Mouse (Mus musculus) intestine, embryonic 14.5 days (tissue): ENCODE measurements around the gene Gm49325. TPM values are rescaled to one million over a fixed set of nuclear protein-coding genes. Genes with fewer than 3 reads are reported as not detected.
"Not testable (repeated sequence)": the region's sequence is repeated elsewhere in the genome, so short reads cannot be mapped to it uniquely, and the experiment has no call there.

Experiments
- ATAC-seq: fragments of 200-750 bp; cut with Nextera tagmentation; replicated peaks from 2 replicates; pipeline ENCODE4 v1.8.0; 2017; ENCODE audit warnings: low read depth, moderate number of reproducible peaks, moderate TSS enrichment, moderate library complexity; ENCODE audit not compliant: low FRiP score, low TSS enrichment
- DNase-seq: peaks from one replicate; pipeline ENCODE4 v3.0.0-alpha.2; 2018; ENCODE audit warnings: low spot score
- H3K27ac ChIP-seq: fragments of 300-500 bp; sonication (generic); 2 replicates; pipeline ENCODE4 v1.5.1; 2014; ENCODE audit warnings: low read depth, mild to moderate bottlenecking, control low read depth
- H3K27me3 ChIP-seq: fragments of 300-500 bp; sonication (generic); replicated peaks from 2 replicates; pipeline ENCODE4 v1.6.1; 2014; ENCODE audit warnings: low read length, control low read depth; ENCODE audit not compliant: control insufficient read depth, insufficient read depth
- H3K36me3 ChIP-seq: fragments of 300-500 bp; sonication (generic); 2 replicates; pipeline ENCODE4 v1.6.1; 2014; ENCODE audit warnings: low read length, control low read depth; ENCODE audit not compliant: control insufficient read depth, insufficient read depth
- H3K4me1 ChIP-seq: fragments of 300-500 bp; sonication (generic); replicated peaks from 2 replicates; pipeline ENCODE4 v1.6.1; 2014; ENCODE audit warnings: low read length, control low read depth, mixed read lengths; ENCODE audit not compliant: control insufficient read depth, insufficient read depth
- H3K4me2 ChIP-seq: fragments of 300-500 bp; sonication (generic); 2 replicates; pipeline ENCODE4 v1.6.1; 2014; ENCODE audit warnings: low read length
- H3K4me3 ChIP-seq: fragments of 300-500 bp; sonication (generic); 2 replicates; pipeline ENCODE4 v1.5.1; 2014; ENCODE audit warnings: low read depth, low read length, control low read depth, mixed read lengths
- H3K9ac ChIP-seq: fragments of 300-500 bp; sonication (generic); 2 replicates; pipeline ENCODE4 v1.6.1; 2014; ENCODE audit warnings: mild to moderate bottlenecking, low read length
- H3K9me3 ChIP-seq: fragments of 300-500 bp; sonication (generic); 2 replicates; pipeline ENCODE4 v1.6.1; 2016; ENCODE audit warnings: low read length, control low read depth; ENCODE audit not compliant: control insufficient read depth
- WGBS: fragments of 180-500 bp; shearing (Covaris S2); extraction: QIAGEN DNeasy Blood & Tissue Kit; methylation state at CpG from one replicate; pipeline ENCODE4 v1.1.7; 2014; 5-methylcytosine and 5-hydroxymethylcytosine counted together
- microRNA counts: library from miRNA; unstranded; fragments of <30 nt; microRNA quantifications from one replicate; lab custom pipeline; 2016
- microRNA-seq: library from miRNA; unstranded; fragments of <30 nt; microRNA quantifications from one replicate; pipeline ENCODE4, GENCODE M21; 2016
- polyA plus RNA-seq: library from polyadenylated mRNA; unstranded; fragments of >200 nt; fragmentation: Nextera tagmentation; extraction: Ambion mirVana; gene quantifications from 2 replicates; pipeline ENCODE4 v1.2.1, GENCODE M21; 2014

Gm49325 gene
- polyA plus RNA-seq, 1 experiment from 2014 or later = 2.0 TPM

DNA sequence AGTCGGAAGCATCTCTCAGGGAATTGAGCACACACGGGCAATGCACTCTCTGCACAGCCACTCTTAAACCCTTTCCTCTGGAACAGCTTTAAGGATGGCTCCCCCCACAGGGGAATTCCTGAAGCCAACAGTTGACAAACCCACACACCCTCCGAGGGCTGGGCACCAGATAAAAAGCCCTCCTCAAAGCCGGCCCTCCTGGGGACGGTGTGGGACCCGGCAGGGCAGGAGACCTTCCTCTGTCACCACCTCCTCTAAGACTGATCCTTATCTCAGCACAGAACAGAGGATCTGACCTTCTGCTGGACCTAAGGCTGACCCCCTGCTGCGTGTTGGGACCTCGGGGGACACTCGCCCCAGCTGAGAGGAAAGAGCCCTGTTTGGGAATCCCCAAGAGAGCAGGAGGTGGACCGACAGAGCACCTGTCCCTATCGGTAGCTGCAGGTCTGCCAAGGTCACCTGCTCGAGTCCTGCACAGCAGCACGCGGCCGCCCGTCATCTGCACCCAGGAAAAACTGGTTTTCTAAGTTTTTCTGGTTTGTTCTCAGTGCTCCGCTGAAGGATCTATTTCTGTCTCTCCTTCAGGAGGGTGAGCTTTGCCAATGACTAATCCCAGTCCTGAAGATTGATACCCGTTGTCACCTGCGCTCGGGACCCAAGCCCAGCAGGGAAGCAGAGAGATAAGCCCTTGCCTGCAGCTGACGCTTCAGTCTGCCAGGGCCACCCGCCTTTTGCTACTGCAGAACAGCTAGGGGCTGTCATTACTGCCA lies 80.1 kb downstream of the Gm49325 start, which contains the start of gene Tspear:
Tspear (plus strand) TSS at position 675 of the 770 bp plus-strand sequence.
- Histone ChIP-seq H3K27ac (no peak within 1 kb of the TSS), H3K4me1 (no peaks in the 10 kb centered on the region), H3K9me3 (no peaks in the 10 kb centered on the region), H3K27me3 (peaks cover 36% of the 10 kb centered on the region), H3K4me2 (no peak within 1 kb of the TSS; the same call in 1 of the 2 replicates), H3K36me3 (no peaks in the 10 kb centered on the region), H3K9ac (no peak within 1 kb of the TSS), H3K4me3 (no peak within 1 kb of the TSS)
- 4% methylated on average over 22 of the region's 22 CpGs for WGBS
- peak; percentile 60 for DNase-seq
- peak; percentile 78 for ATAC-seq

DNA sequence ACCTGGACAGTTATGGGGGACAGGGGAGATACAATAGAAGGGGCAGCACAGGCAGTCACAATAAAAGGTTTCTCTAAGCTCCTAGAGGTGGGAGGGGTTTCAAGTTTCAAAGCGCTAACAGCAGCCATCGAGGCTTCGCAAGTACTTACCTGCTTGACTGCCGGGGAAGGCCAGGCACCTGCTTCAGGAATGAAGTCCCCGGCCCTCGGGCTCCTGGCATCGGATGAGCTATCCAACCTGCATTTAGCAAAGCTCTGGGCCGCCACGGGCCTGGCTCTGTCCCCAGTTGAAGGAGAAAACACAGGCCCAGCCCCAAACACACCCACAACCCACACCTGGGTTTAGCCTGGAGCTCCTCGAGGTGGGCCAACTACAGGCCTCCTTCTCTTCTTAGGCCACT lies 81.0 kb downstream of the Gm49325 start:
- no peak overlapping the region for H3K4me2 ChIP-seq
- DNase-seq (no peak), ATAC-seq (no peak)
- 25% methylated on average over 10 of the region's 10 CpGs for WGBS
- no peaks in the 10 kb centered on the region for H3K36me3 ChIP-seq
- no peaks in the 10 kb centered on the region for H3K4me1 ChIP-seq
- H3K4me3 ChIP-seq = no peak overlapping the region
- H3K27ac ChIP-seq = no peak overlapping the region
- peaks cover 36% of the 10 kb centered on the region for H3K27me3 ChIP-seq
- no peak overlapping the region for H3K9ac ChIP-seq
- H3K9me3 ChIP-seq = no peaks in the 10 kb centered on the region

DNA sequence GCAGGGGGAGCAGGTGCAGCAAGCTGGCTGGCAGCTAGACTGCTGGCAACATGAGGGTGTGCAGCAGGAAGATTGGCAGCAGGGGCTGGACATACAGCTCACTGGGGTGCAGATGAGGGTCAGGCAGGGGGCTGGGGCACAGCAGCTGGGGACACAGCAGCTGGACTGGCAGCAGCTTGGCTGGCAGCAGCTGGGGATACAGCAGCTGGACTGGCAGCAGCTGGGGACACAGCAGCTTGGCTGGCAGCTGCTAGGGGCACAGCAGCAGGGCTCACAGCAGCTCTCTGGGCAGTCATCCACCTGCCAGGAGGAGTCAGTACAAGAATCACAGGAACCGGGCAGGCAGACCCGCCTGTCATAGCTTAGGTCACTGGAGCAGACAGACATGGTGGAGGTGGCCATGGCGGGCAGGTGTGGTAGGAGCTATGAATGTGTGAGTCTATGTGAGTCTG lies 84.4 kb downstream of the Gm49325 start, which contains the start of gene Gm19402:
Gm19402 (minus strand) TSS at position 402 of the 452 bp plus-strand sequence.
- peaks cover 25% of the 10 kb centered on the region for H3K27me3 ChIP-seq
- H3K27ac ChIP-seq, DNase-seq, H3K4me2 ChIP-seq, H3K9me3 ChIP-seq, ATAC-seq, H3K4me3 ChIP-seq, H3K4me1 ChIP-seq, H3K36me3 ChIP-seq, H3K9ac ChIP-seq: not testable (repeated sequence)
- 74% methylated on average over 3 of the region's 3 CpGs for WGBS

MicroRNAs within 50 kb of the gene (microRNA counts, 519-probe panel; counts per million panel counts)
- not detected for microRNA mmu-miR-1930 (lab: Ali Mortazavi, UCI)

Small RNA genes lying within 50 kb of the gene (microRNA-seq; reads per million reads assigned to microRNA genes)
- 11.5 reads per million, percentile 41 among the genes with 10 or more reads in this experiment for gene Mir1930

Other genes with a start within 250 kb of the Gm49325 start
- gene Adarb1, start 187.9 kb upstream of the Gm49325 start, polyA plus RNA-seq = 3.8 and 5.7 TPM in 2 replicates
- gene Fam207a, start 90.4 kb upstream of the Gm49325 start, polyA plus RNA-seq = 39.1 and 41.0 TPM in 2 replicates
- 1.9 and 3.1 TPM in 2 replicates for gene Itgb2, start 75.9 kb upstream of the Gm49325 start, polyA plus RNA-seq
- gene Pttg1ip, start 24.5 kb upstream of the Gm49325 start, polyA plus RNA-seq = 155 and 156 TPM in 2 replicates
- 314 and 336 TPM in 2 replicates for gene Sumo3, start 100 bp upstream of the Gm49325 start, polyA plus RNA-seq
- gene Ube2g2, start 16.1 kb downstream of the Gm49325 start, polyA plus RNA-seq = 46.7 and 48.5 TPM in 2 replicates
- 0.62 and 1.2 TPM in 2 replicates for gene Tspear, start 80.4 kb downstream of the Gm49325 start, polyA plus RNA-seq
- not detected in 2 replicates for gene Gm19402, start 84.6 kb downstream of the Gm49325 start, polyA plus RNA-seq
- gene Gm9508, start 91.0 kb downstream of the Gm49325 start, polyA plus RNA-seq = not detected in 2 replicates
- gene Gm10272, start 100.4 kb downstream of the Gm49325 start, polyA plus RNA-seq = not detected in 2 replicates
- gene Gm10024, start 105.3 kb downstream of the Gm49325 start, polyA plus RNA-seq = not detected in 2 replicates
- gene Gm10142, start 109.6 kb downstream of the Gm49325 start, polyA plus RNA-seq = not detected in 2 replicates
- not detected in 2 replicates for gene Krtap12-1, start 114.4 kb downstream of the Gm49325 start, polyA plus RNA-seq
- not detected in 2 replicates for gene Gm10100, start 120.3 kb downstream of the Gm49325 start, polyA plus RNA-seq
- not detected in 2 replicates for gene Gm18596, start 136.4 kb downstream of the Gm49325 start, polyA plus RNA-seq
- not detected in 2 replicates for gene Gm9736, start 145.2 kb downstream of the Gm49325 start, polyA plus RNA-seq
- not detected in 2 replicates for gene Gm3233, start 153.5 kb downstream of the Gm49325 start, polyA plus RNA-seq
- not detected in 2 replicates for gene Gm3238, start 165.1 kb downstream of the Gm49325 start, polyA plus RNA-seq
- not detected in 2 replicates for gene Gm7138, start 170.7 kb downstream of the Gm49325 start, polyA plus RNA-seq
- gene Gm3250, start 176.3 kb downstream of the Gm49325 start, polyA plus RNA-seq = not detected in 2 replicates
- gene Gm7137, start 182.0 kb downstream of the Gm49325 start, polyA plus RNA-seq = not detected in 2 replicates
- not detected in 2 replicates for gene Gm9639, start 188.9 kb downstream of the Gm49325 start, polyA plus RNA-seq
- not detected in 2 replicates for gene Gm19668, start 192.9 kb downstream of the Gm49325 start, polyA plus RNA-seq
- not detected in 2 replicates for gene Gm9507, start 205.6 kb downstream of the Gm49325 start, polyA plus RNA-seq
- not detected in 2 replicates for gene Gm2696, start 208.5 kb downstream of the Gm49325 start, polyA plus RNA-seq
- not detected in 2 replicates for gene Krtap10-4, start 220.9 kb downstream of the Gm49325 start, polyA plus RNA-seq
- gene Krtap10-10, start 229.8 kb downstream of the Gm49325 start, polyA plus RNA-seq = not detected in 2 replicates
- not detected in 2 replicates for gene Gm36176, start 240.6 kb downstream of the Gm49325 start, polyA plus RNA-seq
- not detected in 2 replicates for gene Gm10318, start 246.7 kb downstream of the Gm49325 start, polyA plus RNA-seq